Mouse (Mus musculus) CH12F3 (cell line): ENCODE measurements around the gene Gm20835.
"Not testable (repeated sequence)": the region's sequence is repeated elsewhere in the genome, so short reads cannot be mapped to it uniquely, and the experiment has no call there.

Experiments
- in situ Hi-C: fragments of 300-500 bp; cut with MboI; formaldehyde crosslinking; loops from 2 replicates; pipeline ENCODE4 v1.14.3; 2020; ENCODE audit warnings: low sequenced_read_pairs

Gene Gm20835

GRCm38 (mm10) chrY:36735190-36735589, at the start of gene Gm20835:
TSS of gene Gm20835 (minus strand) at chrY:36735290.
- in situ Hi-C loops = not testable (repeated sequence)
